Mouse (Mus musculus): Measurements from ENCODE around the gene Dgat2. TPM values are rescaled to one million over a fixed set of nuclear protein-coding genes. Genes with fewer than 3 reads are reported as not detected.

Dgat2 gene
- polyA plus RNA-seq, 1 experiment from 2014 or later = 20.3 TPM

DNA sequence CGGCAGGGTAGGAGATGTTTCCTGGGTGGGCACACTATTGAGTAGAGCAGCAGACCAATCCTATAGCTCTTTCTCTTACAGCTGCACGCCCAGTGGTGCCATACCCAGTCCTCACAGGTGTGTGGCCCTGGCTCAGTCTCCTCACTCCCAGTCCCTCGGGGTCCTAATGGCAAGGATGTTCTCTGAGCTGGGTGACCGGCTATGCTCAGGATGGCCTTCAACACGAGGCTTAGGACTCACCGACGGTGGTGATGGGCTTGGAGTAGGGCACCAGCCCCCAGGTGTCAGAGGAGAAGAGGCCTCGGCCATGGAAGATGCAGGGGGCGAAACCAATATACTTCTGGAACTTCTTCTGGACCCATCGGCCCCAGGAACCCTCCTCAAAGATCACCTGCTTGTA is 25.8 kb downstream of the Dgat2 start:
- Histone ChIP-seq H3K4me1 (ENCODE audit: control insufficient read depth, insufficient read depth, low read length) (peaks cover 13% of the 10 kb centered on the region), H3K27me3 (ENCODE audit: control insufficient read depth, insufficient read depth, low read length) (no peaks in the 10 kb centered on the region), H3K9me3 (ENCODE audit: control insufficient read depth, low read depth, low read length) (no peaks in the 10 kb centered on the region), H3K27ac (ENCODE audit: low read length) (no peak overlapping the region), H3K4me3 (ENCODE audit: low read depth, low read length) (no peak overlapping the region), H3K9ac (replicated peaks; ENCODE audit: low read depth, low read length) (no peak overlapping the region), H3K4me2 (replicated peaks; ENCODE audit: low read depth, low read length) (no peak overlapping the region), H3K36me3 (ENCODE audit: control insufficient read depth, insufficient read depth, low read length) (no peaks in the 10 kb centered on the region)
- 78% methylated on average over 10 of the region's 10 CpGs for WGBS
- ATAC-seq (ENCODE audit: insufficient number of reproducible peaks, insufficient read depth, low FRiP score, low read depth) = no peak

DNA sequence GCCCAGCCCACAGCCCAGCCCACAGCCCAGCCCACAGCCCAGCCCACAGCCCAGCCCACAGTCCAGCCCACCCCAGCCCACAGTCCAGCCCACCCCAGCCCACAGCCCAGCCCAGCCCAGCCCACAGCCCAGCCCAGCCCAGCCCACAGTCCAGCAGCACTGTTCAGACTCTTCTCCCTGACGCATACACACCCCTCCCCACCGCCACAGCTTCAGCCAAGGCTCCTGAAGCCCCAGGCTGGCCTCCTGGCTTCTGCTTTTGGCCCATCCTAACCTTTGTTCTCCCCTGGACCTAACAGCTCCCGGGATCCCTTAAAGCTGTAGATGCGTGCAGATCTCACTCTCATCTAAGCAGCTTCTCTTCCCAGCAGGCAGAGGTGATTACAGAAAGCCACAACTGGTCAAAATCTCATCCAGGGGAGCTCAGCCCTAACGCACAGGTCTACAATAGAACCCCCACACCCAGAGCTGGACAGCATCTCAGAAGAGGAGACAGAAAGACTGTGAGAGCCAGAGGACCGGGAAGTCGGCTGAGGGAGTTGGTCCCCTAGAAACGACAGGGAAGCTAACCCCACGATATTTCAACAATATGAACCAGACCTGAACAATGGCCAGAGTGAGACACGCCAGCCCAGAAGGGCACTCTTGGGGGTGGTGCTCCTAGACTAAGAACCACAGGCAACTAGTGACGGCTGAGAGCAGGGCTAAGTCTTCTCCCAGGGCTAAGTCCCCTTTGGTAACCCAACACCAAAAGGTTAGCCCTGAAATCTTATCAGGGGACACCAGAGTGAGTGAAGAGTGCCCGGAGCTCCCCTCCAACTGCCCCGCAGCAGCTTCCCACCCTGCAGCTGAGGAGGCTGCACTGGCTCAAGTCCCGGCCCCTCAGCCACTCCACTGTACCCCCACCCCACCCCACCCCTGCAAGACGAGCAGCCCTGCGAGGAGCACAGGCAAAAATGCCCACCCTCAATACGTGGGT is 26.9 kb downstream of the Dgat2 start:
- WGBS = 10% methylated on average over 17 of the region's 17 CpGs
- H3K4me3 ChIP-seq (ENCODE audit: low read depth, low read length) = no peak overlapping the region
- no peaks in the 10 kb centered on the region for H3K27me3 ChIP-seq (ENCODE audit: control insufficient read depth, insufficient read depth, low read length)
- ATAC-seq (ENCODE audit: insufficient number of reproducible peaks, insufficient read depth, low FRiP score, low read depth) = peak; percentile 84
- peaks cover 13% of the 10 kb centered on the region for H3K4me1 ChIP-seq (ENCODE audit: control insufficient read depth, insufficient read depth, low read length)
- H3K4me2 ChIP-seq (replicated peaks; ENCODE audit: low read depth, low read length) = peak overlapping the region; percentile 44
- H3K36me3 ChIP-seq (ENCODE audit: control insufficient read depth, insufficient read depth, low read length) = no peaks in the 10 kb centered on the region
- H3K9me3 ChIP-seq (ENCODE audit: control insufficient read depth, low read depth, low read length) = no peaks in the 10 kb centered on the region
- H3K9ac ChIP-seq (replicated peaks; ENCODE audit: low read depth, low read length) = no peak overlapping the region
- no peak overlapping the region for H3K27ac ChIP-seq (ENCODE audit: low read length)

DNA sequence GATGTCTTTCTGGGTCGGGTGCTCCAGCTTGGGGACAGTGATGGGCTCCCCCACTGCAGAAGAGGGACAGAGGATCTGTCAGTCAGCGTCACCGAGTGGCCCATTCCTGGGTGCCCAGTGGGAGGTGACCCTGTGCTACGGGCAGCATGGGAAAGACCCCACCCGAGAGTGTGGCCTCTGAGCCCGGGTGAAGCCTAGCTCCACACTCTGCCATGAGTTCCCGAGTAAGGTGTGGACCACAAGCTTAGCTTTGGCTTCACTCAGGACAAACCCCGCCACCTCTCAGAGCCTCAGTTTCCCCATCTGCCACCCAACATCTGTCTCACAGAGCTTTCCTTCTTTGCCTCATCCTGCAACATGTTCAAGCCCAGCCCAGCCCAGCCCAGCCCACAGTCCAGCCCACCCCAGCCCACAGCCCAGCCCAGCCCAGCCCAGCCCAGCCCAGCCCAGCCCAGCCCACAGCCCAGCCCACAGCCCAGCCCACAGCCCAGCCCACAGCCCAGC is 27.8 kb downstream of the Dgat2 start:
- peaks cover 13% of the 10 kb centered on the region for H3K4me1 ChIP-seq (ENCODE audit: control insufficient read depth, insufficient read depth, low read length)
- no peaks in the 10 kb centered on the region for H3K9me3 ChIP-seq (ENCODE audit: control insufficient read depth, low read depth, low read length)
- ATAC-seq (ENCODE audit: insufficient number of reproducible peaks, insufficient read depth, low FRiP score, low read depth) = peak; percentile 42; the same call in 1 of the 2 replicates
- H3K27me3 ChIP-seq (ENCODE audit: control insufficient read depth, insufficient read depth, low read length) = no peaks in the 10 kb centered on the region
- H3K36me3 ChIP-seq (ENCODE audit: control insufficient read depth, insufficient read depth, low read length) = no peaks in the 10 kb centered on the region
- H3K9ac ChIP-seq (replicated peaks; ENCODE audit: low read depth, low read length) = no peak overlapping the region
- no peak overlapping the region for H3K4me2 ChIP-seq (replicated peaks; ENCODE audit: low read depth, low read length)
- no peak overlapping the region for H3K27ac ChIP-seq (ENCODE audit: low read length)
- WGBS = 63% methylated on average over 8 of the region's 8 CpGs
- H3K4me3 ChIP-seq (ENCODE audit: low read depth, low read length) = no peak overlapping the region

DNA sequence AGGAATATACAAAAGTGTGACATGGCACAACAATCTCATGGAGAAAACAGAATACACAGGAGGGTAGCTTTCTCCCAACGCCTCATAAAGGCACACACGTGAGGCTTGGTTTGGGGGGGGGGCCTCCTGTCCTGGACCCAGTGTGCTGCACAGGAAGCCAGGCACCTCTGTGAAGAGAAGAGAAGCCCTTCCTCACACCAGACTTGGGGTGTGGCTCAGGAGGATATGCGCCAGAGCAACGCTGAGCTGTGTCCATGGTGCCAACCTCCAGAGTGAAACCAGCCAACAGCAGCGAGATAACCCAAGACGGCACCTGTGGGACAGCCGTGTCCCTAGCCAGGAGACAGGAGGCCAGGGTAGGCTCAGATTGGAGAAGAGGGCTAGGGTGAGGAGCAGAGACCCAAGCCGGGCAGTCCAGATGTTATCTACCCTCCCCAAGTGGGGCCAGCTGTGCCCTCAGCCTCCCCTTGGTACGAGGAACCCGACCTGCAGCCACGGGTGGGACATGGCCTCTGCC is 28.8 kb downstream of the Dgat2 start:
- ATAC-seq (ENCODE audit: insufficient number of reproducible peaks, insufficient read depth, low FRiP score, low read depth) = no peak
- Histone ChIP-seq H3K4me1 (ENCODE audit: control insufficient read depth, insufficient read depth, low read length) (peaks cover 13% of the 10 kb centered on the region), H3K27me3 (ENCODE audit: control insufficient read depth, insufficient read depth, low read length) (no peaks in the 10 kb centered on the region), H3K27ac (ENCODE audit: low read length) (no peak overlapping the region), H3K4me2 (replicated peaks; ENCODE audit: low read depth, low read length) (no peak overlapping the region), H3K36me3 (ENCODE audit: control insufficient read depth, insufficient read depth, low read length) (no peaks in the 10 kb centered on the region), H3K9me3 (ENCODE audit: control insufficient read depth, low read depth, low read length) (no peaks in the 10 kb centered on the region), H3K9ac (replicated peaks; ENCODE audit: low read depth, low read length) (no peak overlapping the region), H3K4me3 (ENCODE audit: low read depth, low read length) (no peak overlapping the region)
- WGBS = 91% methylated on average over 11 of the region's 11 CpGs

DNA sequence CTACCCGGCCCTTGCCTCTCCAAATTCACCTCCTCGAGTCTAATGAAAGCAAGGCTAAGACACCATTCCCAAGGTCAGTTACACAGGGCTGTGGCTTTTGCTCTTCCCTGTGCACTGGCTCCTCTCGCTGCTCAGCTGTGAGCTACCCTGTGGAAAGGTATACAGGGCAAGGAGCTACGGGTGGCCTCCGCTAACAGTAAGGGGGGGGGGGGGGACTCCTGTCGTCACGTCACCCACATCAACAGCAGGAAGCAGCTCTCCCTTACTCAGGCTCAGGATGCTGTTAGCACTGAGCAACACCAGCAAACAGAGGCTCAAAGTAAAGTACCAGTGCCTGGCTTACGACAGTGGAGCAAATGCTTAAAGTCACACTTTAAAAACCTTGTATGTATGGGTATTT is 29.8 kb downstream of the Dgat2 start:
- Histone ChIP-seq H3K36me3 (ENCODE audit: control insufficient read depth, insufficient read depth, low read length) (no peaks in the 10 kb centered on the region), H3K9ac (replicated peaks; ENCODE audit: low read depth, low read length) (no peak overlapping the region), H3K27me3 (ENCODE audit: control insufficient read depth, insufficient read depth, low read length) (no peaks in the 10 kb centered on the region), H3K4me1 (ENCODE audit: control insufficient read depth, insufficient read depth, low read length) (peaks cover 13% of the 10 kb centered on the region), H3K27ac (ENCODE audit: low read length) (no peak overlapping the region), H3K4me2 (replicated peaks; ENCODE audit: low read depth, low read length) (no peak overlapping the region), H3K4me3 (ENCODE audit: low read depth, low read length) (no peak overlapping the region), H3K9me3 (ENCODE audit: control insufficient read depth, low read depth, low read length) (no peaks in the 10 kb centered on the region)
- 81% methylated on average over 8 of the region's 8 CpGs for WGBS
- ATAC-seq (ENCODE audit: insufficient number of reproducible peaks, insufficient read depth, low FRiP score, low read depth) = no peak

DNA sequence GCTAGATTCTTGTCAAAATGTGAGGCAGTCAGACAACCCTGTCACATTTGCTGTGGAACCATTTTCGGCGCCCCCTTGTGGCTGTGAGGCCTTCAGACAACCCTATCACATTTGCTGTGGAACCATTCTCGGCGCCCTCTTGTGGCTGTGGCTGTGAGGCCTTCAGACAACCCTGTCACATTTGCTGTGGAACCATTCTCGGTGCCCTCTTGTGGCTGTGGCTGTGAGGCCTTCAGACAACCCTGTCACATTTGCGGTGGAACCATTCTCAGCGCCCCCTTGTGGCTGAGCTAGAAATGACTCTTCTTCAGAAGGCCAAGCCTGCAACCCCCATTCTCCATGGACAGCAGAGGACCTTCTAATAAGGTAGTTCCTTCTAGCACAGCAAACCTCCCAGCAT is 31.2 kb downstream of the Dgat2 start:
- 5% methylated on average over 7 of the region's 7 CpGs for WGBS
- no peak overlapping the region for H3K4me3 ChIP-seq (ENCODE audit: low read depth, low read length)
- H3K4me2 ChIP-seq (replicated peaks; ENCODE audit: low read depth, low read length) = no peak overlapping the region
- peaks cover 13% of the 10 kb centered on the region for H3K4me1 ChIP-seq (ENCODE audit: control insufficient read depth, insufficient read depth, low read length)
- no peaks in the 10 kb centered on the region for H3K27me3 ChIP-seq (ENCODE audit: control insufficient read depth, insufficient read depth, low read length)
- ATAC-seq (ENCODE audit: insufficient number of reproducible peaks, insufficient read depth, low FRiP score, low read depth) = peak; percentile 26; the same call in 1 of the 2 replicates
- no peaks in the 10 kb centered on the region for H3K36me3 ChIP-seq (ENCODE audit: control insufficient read depth, insufficient read depth, low read length)
- H3K27ac ChIP-seq (ENCODE audit: low read length) = no peak overlapping the region
- H3K9me3 ChIP-seq (ENCODE audit: control insufficient read depth, low read depth, low read length) = no peaks in the 10 kb centered on the region
- H3K9ac ChIP-seq (replicated peaks; ENCODE audit: low read depth, low read length) = no peak overlapping the region

DNA sequence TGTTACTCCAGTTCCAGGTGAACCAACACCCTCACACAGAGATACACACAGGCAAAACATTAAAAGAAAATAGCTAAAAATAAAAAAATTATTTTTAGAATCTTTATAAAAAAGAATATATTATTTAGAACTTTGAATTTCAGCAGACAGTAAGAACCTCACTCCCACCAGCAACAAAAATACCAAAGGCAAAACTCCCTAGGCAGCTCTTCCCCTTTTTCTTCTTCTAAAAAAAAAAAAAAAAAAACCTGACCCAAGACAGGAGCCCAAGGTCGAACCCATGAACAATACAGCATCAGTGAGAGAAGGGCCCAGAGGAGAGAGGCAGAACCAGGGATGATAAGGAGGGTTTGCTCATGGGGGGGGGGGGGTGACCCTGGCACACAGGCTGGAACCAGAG is 33.5 kb downstream of the Dgat2 start:
- 68% methylated on average over 1 of the region's 1 CpGs for WGBS
- Histone ChIP-seq H3K36me3 (ENCODE audit: control insufficient read depth, insufficient read depth, low read length) (no peaks in the 10 kb centered on the region), H3K4me2 (replicated peaks; ENCODE audit: low read depth, low read length) (no peak overlapping the region), H3K4me3 (ENCODE audit: low read depth, low read length) (no peak overlapping the region), H3K9me3 (ENCODE audit: control insufficient read depth, low read depth, low read length) (no peaks in the 10 kb centered on the region), H3K27ac (ENCODE audit: low read length) (no peak overlapping the region), H3K9ac (replicated peaks; ENCODE audit: low read depth, low read length) (no peak overlapping the region), H3K27me3 (ENCODE audit: control insufficient read depth, insufficient read depth, low read length) (no peaks in the 10 kb centered on the region), H3K4me1 (ENCODE audit: control insufficient read depth, insufficient read depth, low read length) (no peaks in the 10 kb centered on the region)
- no peak for ATAC-seq (ENCODE audit: insufficient number of reproducible peaks, insufficient read depth, low FRiP score, low read depth)

DNA sequence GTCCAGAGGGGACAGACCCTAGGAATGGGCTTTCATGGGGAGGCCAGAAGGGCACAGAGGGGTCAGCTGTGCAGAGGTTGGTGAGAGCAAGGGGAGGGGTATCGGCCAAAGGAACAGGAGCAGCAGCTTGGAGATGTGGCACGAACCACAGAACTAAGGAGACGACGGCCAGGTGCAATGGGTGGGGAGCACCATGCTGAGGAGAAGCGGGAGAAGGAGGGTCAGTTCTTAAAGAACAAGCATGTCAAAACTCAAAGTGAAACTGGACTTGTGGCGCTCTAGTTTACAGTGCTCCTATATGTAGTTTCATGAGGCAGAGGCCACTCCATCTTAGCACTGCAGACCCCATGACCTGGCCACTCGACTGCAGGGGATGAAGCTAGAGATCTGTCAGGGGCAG is 35.0 kb downstream of the Dgat2 start:
- no peaks in the 10 kb centered on the region for H3K9me3 ChIP-seq (ENCODE audit: control insufficient read depth, low read depth, low read length)
- no peak overlapping the region for H3K4me2 ChIP-seq (replicated peaks; ENCODE audit: low read depth, low read length)
- no peaks in the 10 kb centered on the region for H3K36me3 ChIP-seq (ENCODE audit: control insufficient read depth, insufficient read depth, low read length)
- no peak overlapping the region for H3K9ac ChIP-seq (replicated peaks; ENCODE audit: low read depth, low read length)
- H3K4me3 ChIP-seq (ENCODE audit: low read depth, low read length) = no peak overlapping the region
- WGBS = 80% methylated on average over 7 of the region's 7 CpGs
- no peaks in the 10 kb centered on the region for H3K4me1 ChIP-seq (ENCODE audit: control insufficient read depth, insufficient read depth, low read length)
- H3K27me3 ChIP-seq (ENCODE audit: control insufficient read depth, insufficient read depth, low read length) = no peaks in the 10 kb centered on the region
- no peak for ATAC-seq (ENCODE audit: insufficient number of reproducible peaks, insufficient read depth, low FRiP score, low read depth)
- H3K27ac ChIP-seq (ENCODE audit: low read length) = no peak overlapping the region

Data from stomach, embryonic 14.5 days (tissue).